Mouse (Mus musculus) liver, embryonic 11.5 days (tissue): ENCODE measurements at regions not wholly inside any gene's neighbourhood (a gene's known extent, or its start where the extent isn't known, plus 50 kb on each side); places are given as distances from the start of the nearest gene placed in this dataset.
"Not testable (repeated sequence)": the region's sequence is repeated elsewhere in the genome, so short reads cannot be mapped to it uniquely, and the experiment has no call there.

Source experiments
- ATAC-seq: fragments of 200-750 bp; cut with Nextera tagmentation; replicated peaks from 2 replicates; pipeline ENCODE4 v1.8.0; 2017; ENCODE audit warnings: moderate number of reproducible peaks, mild to moderate bottlenecking, moderate TSS enrichment, moderate library complexity; ENCODE audit not compliant: low FRiP score
- DNase-seq: peaks from one replicate; pipeline ENCODE4 v3.0.0-alpha.2; 2017; ENCODE audit warnings: low spot score
- H3K27ac ChIP-seq: fragments of 300-500 bp; sonication (generic); 2 replicates; pipeline ENCODE4 v1.5.1; 2014; ENCODE audit warnings: mild to moderate bottlenecking, low read depth, low read length, control low read depth
- H3K27me3 ChIP-seq: fragments of 300-500 bp; sonication (generic); replicated peaks from 2 replicates; pipeline ENCODE4 v1.6.1; 2014; ENCODE audit warnings: low read length, mixed read lengths; ENCODE audit not compliant: control insufficient read depth, insufficient read depth
- H3K36me3 ChIP-seq: fragments of 300-500 bp; sonication (generic); 2 replicates; pipeline ENCODE4 v1.6.1; 2014; ENCODE audit warnings: mild to moderate bottlenecking, low read length, moderate library complexity, mixed read lengths; ENCODE audit not compliant: control insufficient read depth, insufficient read depth
- H3K4me1 ChIP-seq: fragments of 300-500 bp; sonication (generic); replicated peaks from 2 replicates; pipeline ENCODE4 v1.6.1; 2014; ENCODE audit warnings: low read length, mixed read lengths; ENCODE audit not compliant: control insufficient read depth, insufficient read depth
- H3K4me2 ChIP-seq: fragments of 300-500 bp; sonication (generic); 2 replicates; pipeline ENCODE4 v1.6.1; 2014; ENCODE audit warnings: mild to moderate bottlenecking, control low read depth, moderate library complexity
- H3K4me3 ChIP-seq: fragments of 300-500 bp; sonication (generic); 2 replicates; pipeline ENCODE4 v1.5.1; 2014; ENCODE audit warnings: low read depth, low read length, control low read depth
- H3K9ac ChIP-seq: fragments of 300-500 bp; sonication (generic); 2 replicates; pipeline ENCODE4 v1.6.1; 2014; ENCODE audit warnings: low read depth, low read length, control low read depth
- H3K9me3 ChIP-seq: fragments of 300-500 bp; sonication (generic); 2 replicates; pipeline ENCODE4 v1.6.1; 2016; ENCODE audit warnings: low read length, inconsistent platforms, mixed read lengths; ENCODE audit not compliant: control insufficient read depth
- WGBS: fragments of 180-500 bp; shearing (Covaris S2); extraction: QIAGEN DNeasy Blood & Tissue Kit; methylation state at CpG from one replicate; pipeline ENCODE4 v1.1.7; 2014; 5-methylcytosine and 5-hydroxymethylcytosine counted together

- DNase-seq (no peak), ATAC-seq (no peak)
- Histone ChIP-seq H3K4me3 (no peak overlapping the region), H3K9me3 (no peaks in the 10 kb centered on the region), H3K4me2 (no peak overlapping the region), H3K9ac (no peak overlapping the region), H3K27ac (no peak overlapping the region), H3K4me1 (peaks cover 29% of the 10 kb centered on the region), H3K36me3 (no peaks in the 10 kb centered on the region), H3K27me3 (no peaks in the 10 kb centered on the region)
- 94% methylated on average over 4 of the region's 4 CpGs for WGBS
Observed at GRCm38 (mm10) chr8:126822269-126822668, 123.4 kb downstream of the Tomm20 start.

GRCm38 (mm10) chr8:126821279-126821678, 124.4 kb downstream of the Tomm20 start:
- Histone ChIP-seq H3K27ac (no peak overlapping the region), H3K4me3 (no peak overlapping the region), H3K9me3 (no peaks in the 10 kb centered on the region), H3K9ac (no peak overlapping the region), H3K4me2 (no peak overlapping the region), H3K27me3 (no peaks in the 10 kb centered on the region), H3K36me3 (no peaks in the 10 kb centered on the region), H3K4me1 (peaks cover 19% of the 10 kb centered on the region)
- DNase-seq, result no peak
- no peak for ATAC-seq
- WGBS, result 67% methylated on average over 8 of the region's 8 CpGs

GRCm38 (mm10) chr8:126820502-126820901, 125.1 kb downstream of the Tomm20 start:
- WGBS, result 94% methylated on average over 2 of the region's 2 CpGs
- H3K9me3 ChIP-seq, result no peaks in the 10 kb centered on the region
- DNase-seq, result no peak
- ATAC-seq, result no peak
- no peak overlapping the region for H3K9ac ChIP-seq
- H3K4me2 ChIP-seq, result no peak overlapping the region
- no peak overlapping the region for H3K27ac ChIP-seq
- H3K36me3 ChIP-seq, result no peaks in the 10 kb centered on the region
- no peak overlapping the region for H3K4me3 ChIP-seq
- peaks cover 13% of the 10 kb centered on the region for H3K4me1 ChIP-seq
- H3K27me3 ChIP-seq, result no peaks in the 10 kb centered on the region

GRCm38 (mm10) chr8:126819261-126819660, 126.4 kb downstream of the Tomm20 start:
- 84% methylated on average over 3 of the region's 3 CpGs for WGBS
- Histone ChIP-seq H3K36me3 (no peaks in the 10 kb centered on the region), H3K27ac (no peak overlapping the region), H3K9me3 (no peaks in the 10 kb centered on the region), H3K4me1 (peaks cover 3% of the 10 kb centered on the region), H3K9ac (no peak overlapping the region), H3K4me2 (no peak overlapping the region), H3K27me3 (no peaks in the 10 kb centered on the region), H3K4me3 (no peak overlapping the region)
- DNase-seq (no peak), ATAC-seq (no peak)

- DNase-seq, result no peak
- H3K27ac ChIP-seq, result peak overlapping the region; percentile 13
- H3K4me3 ChIP-seq, result no peak overlapping the region
- no peak overlapping the region for H3K9ac ChIP-seq
- 40% methylated on average over 3 of the region's 3 CpGs for WGBS
- no peaks in the 10 kb centered on the region for H3K27me3 ChIP-seq
- H3K4me2 ChIP-seq, result no peak overlapping the region
- no peaks in the 10 kb centered on the region for H3K36me3 ChIP-seq
- ATAC-seq, result no peak; the same call in 1 of the 2 replicates
- H3K9me3 ChIP-seq, result peaks cover 5% of the 10 kb centered on the region
- no peaks in the 10 kb centered on the region; the same call in 1 of the 2 replicates for H3K4me1 ChIP-seq
Observed at GRCm38 (mm10) chr8:126816155-126816554, 129.5 kb downstream of the Tomm20 start.

DNA sequence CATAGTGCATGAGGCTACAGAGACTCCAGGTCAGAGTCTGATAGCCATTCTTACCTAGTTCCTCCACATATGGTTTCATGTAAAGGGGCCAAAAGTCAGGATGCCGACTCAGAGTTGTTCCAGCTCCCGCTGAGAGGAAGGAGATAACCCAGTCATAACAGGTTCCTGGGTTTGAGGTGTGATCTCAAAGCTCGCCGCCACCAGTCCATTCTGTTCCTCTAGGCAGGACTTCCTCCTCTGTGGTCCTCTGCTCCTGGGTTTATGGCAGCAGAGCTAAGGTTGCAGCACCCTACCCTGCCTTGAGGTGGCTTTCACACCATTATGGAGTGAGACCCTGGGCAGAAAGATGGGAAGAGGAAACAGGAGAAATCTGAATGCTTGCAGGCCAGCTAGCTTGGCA, 131.2 kb downstream of the Tomm20 start:
- Histone ChIP-seq H3K4me3 (no peak overlapping the region), H3K36me3 (no peaks in the 10 kb centered on the region), H3K4me1 (no peaks in the 10 kb centered on the region; the same call in 1 of the 2 replicates), H3K27ac (no peak overlapping the region), H3K4me2 (no peak overlapping the region), H3K27me3 (no peaks in the 10 kb centered on the region), H3K9me3 (peaks cover 5% of the 10 kb centered on the region), H3K9ac (no peak overlapping the region)
- ATAC-seq (no peak), DNase-seq (no peak)
- WGBS, result 45% methylated on average over 4 of the region's 4 CpGs

GRCm38 (mm10) chr8:126813621-126814020, 132.0 kb downstream of the Tomm20 start:
- Histone ChIP-seq H3K4me3 (no peak overlapping the region), H3K9me3 (peaks cover 5% of the 10 kb centered on the region), H3K36me3 (no peaks in the 10 kb centered on the region), H3K9ac (no peak overlapping the region), H3K27me3 (no peaks in the 10 kb centered on the region), H3K4me1 (no peaks in the 10 kb centered on the region; the same call in 1 of the 2 replicates), H3K27ac (no peak overlapping the region), H3K4me2 (no peak overlapping the region)
- 80% methylated on average over 4 of the region's 4 CpGs for WGBS
- DNase-seq, result no peak
- ATAC-seq, result no peak

GRCm38 (mm10) chr8:126812777-126813176, 132.9 kb downstream of the Tomm20 start:
- no peak for DNase-seq
- Histone ChIP-seq H3K27me3 (no peaks in the 10 kb centered on the region), H3K9me3 (peaks cover 5% of the 10 kb centered on the region), H3K9ac (no peak overlapping the region), H3K27ac (no peak overlapping the region), H3K36me3 (no peaks in the 10 kb centered on the region), H3K4me3 (no peak overlapping the region), H3K4me1 (peaks cover 2% of the 10 kb centered on the region; the same call in 1 of the 2 replicates), H3K4me2 (no peak overlapping the region)
- no peak for ATAC-seq
- WGBS, result 90% methylated on average over 5 of the region's 5 CpGs

DNA sequence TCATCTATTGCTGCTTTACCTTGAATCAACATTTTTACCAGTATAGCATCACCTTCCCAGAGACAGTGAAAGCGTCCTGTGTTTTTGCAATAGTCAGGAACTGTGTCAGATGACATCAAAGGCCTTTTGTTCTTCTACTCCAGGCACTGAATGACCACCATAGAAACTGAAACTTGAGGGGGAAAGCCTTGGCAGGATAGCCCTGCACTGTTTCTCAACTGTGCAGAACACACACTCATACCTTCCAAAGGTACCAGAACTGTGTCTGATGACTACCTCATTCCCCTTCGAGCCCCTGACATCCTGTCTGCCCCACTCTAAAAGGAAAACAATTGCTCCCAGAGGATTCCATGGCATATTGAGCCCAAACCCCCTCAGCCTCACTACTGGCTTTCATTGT, 134.3 kb downstream of the Tomm20 start:
- H3K4me2 ChIP-seq, H3K36me3 ChIP-seq, H3K27ac ChIP-seq, H3K4me3 ChIP-seq, H3K27me3 ChIP-seq, H3K9ac ChIP-seq, H3K9me3 ChIP-seq, DNase-seq, ATAC-seq, H3K4me1 ChIP-seq: not testable (repeated sequence)
- 65% methylated on average over 2 of the region's 2 CpGs for WGBS
